Mouse (Mus musculus) kidney, embryonic 15.5 days (tissue): ENCODE measurements around the gene Nrbp1. TPM values are rescaled to one million over a fixed set of nuclear protein-coding genes. Genes with fewer than 3 reads are reported as not detected.

Source experiments
- ATAC-seq: fragments of 200-750 bp; cut with Nextera tagmentation; replicated peaks from 2 replicates; pipeline ENCODE4 v1.8.0; 2017; ENCODE audit warnings: moderate TSS enrichment; ENCODE audit not compliant: low FRiP score
- H3K27ac ChIP-seq: fragments of 300-500 bp; sonication (generic); 2 replicates; pipeline ENCODE4 v1.5.1; 2015; ENCODE audit warnings: mild to moderate bottlenecking, inconsistent platforms
- H3K27me3 ChIP-seq: fragments of 300-500 bp; sonication (generic); 2 replicates; pipeline ENCODE4 v1.6.1; 2015; ENCODE audit warnings: inconsistent platforms
- H3K36me3 ChIP-seq: fragments of 300-500 bp; sonication (generic); 2 replicates; pipeline ENCODE4 v1.6.1; 2015; ENCODE audit warnings: inconsistent platforms
- H3K4me1 ChIP-seq: fragments of 300-500 bp; sonication (generic); 2 replicates; pipeline ENCODE4 v1.6.1; 2015; ENCODE audit warnings: inconsistent platforms
- H3K4me2 ChIP-seq: fragments of 300-500 bp; sonication (generic); 2 replicates; pipeline ENCODE4 v1.6.1; 2015; ENCODE audit warnings: moderate library complexity, mild to moderate bottlenecking, inconsistent platforms
- H3K4me3 ChIP-seq: fragments of 300-500 bp; sonication (generic); replicated peaks from 2 replicates; pipeline ENCODE4 v1.5.1; 2015; ENCODE audit warnings: mild to moderate bottlenecking, inconsistent platforms
- H3K9ac ChIP-seq: fragments of 300-500 bp; sonication (generic); 2 replicates; pipeline ENCODE4 v1.6.1; 2015; ENCODE audit warnings: mild to moderate bottlenecking, inconsistent platforms
- H3K9me3 ChIP-seq: fragments of 300-500 bp; sonication (generic); replicated peaks from 2 replicates; pipeline ENCODE4 v1.6.1; 2016; ENCODE audit warnings: inconsistent platforms
- WGBS: fragments of 180-500 bp; shearing (Covaris S2); methylation state at CpG from one replicate; pipeline ENCODE4 v1.1.7; 2015; ENCODE audit warnings: mixed read lengths; 5-methylcytosine and 5-hydroxymethylcytosine counted together
- polyA plus RNA-seq: library from polyadenylated mRNA; unstranded; fragments of >200 nt; fragmentation: Nextera tagmentation; extraction: Ambion mirVana; gene quantifications from 2 replicates; pipeline ENCODE4 v1.2.1, GENCODE M21; 2015

Gene Nrbp1
- polyA plus RNA-seq, 1 experiment from 2014 or later = 171 TPM

DNA sequence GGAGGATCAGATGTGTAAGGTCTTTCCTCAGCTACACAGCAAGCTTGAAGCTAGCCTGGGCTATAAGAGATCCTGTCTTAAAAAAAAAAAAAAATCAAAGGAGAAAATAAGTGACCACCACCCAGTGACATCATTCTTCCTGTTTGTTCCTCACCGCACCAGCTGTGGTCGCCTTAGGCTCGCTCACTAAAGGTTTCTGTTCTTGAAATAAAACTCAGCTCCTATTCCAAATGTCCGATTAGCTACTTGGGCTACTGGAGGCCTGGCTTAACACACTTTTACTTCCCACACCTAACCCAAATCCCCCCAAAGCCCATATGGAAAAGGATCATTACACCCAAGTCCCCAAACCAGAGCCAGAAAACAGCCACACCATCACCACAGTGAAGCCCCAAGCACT is 47.6 kb downstream of the Nrbp1 start:
- H3K4me3 ChIP-seq = no peak overlapping the region
- no peak for ATAC-seq
- 76% methylated on average over 4 of the region's 4 CpGs for WGBS
- H3K36me3 ChIP-seq = peaks cover 48% of the 10 kb centered on the region
- H3K4me2 ChIP-seq = no peak overlapping the region
- no peak overlapping the region for H3K27ac ChIP-seq
- H3K27me3 ChIP-seq = no peaks in the 10 kb centered on the region
- H3K4me1 ChIP-seq = peaks cover 17% of the 10 kb centered on the region
- H3K9ac ChIP-seq = no peak overlapping the region
- H3K9me3 ChIP-seq = no peaks in the 10 kb centered on the region

DNA sequence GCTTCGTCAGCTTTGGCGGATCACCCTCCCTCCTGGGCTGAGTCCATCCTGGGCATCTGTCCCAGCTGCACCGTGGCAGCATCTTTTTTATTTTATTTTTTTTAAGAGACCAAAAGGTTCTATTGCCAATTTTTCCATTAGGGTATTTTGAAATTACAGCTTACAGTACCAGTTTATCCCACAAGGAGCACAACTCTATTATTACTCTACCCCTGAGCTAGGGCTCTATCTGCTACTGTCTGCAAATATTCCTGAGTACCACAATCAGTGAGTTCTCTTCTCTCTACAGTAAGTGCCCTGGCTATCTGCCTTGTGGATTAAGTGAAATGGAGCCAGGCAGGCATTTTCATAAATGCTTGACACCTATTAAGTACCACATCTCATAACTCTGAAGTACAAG is 48.0 kb downstream of the Nrbp1 start:
- no peak overlapping the region for H3K27ac ChIP-seq
- H3K4me3 ChIP-seq = no peak overlapping the region
- H3K4me2 ChIP-seq = no peak overlapping the region
- ATAC-seq = no peak
- H3K36me3 ChIP-seq = peaks cover 48% of the 10 kb centered on the region
- WGBS = 77% methylated on average over 3 of the region's 3 CpGs
- H3K4me1 ChIP-seq = peaks cover 17% of the 10 kb centered on the region
- no peak overlapping the region for H3K9ac ChIP-seq
- no peaks in the 10 kb centered on the region for H3K27me3 ChIP-seq
- no peaks in the 10 kb centered on the region for H3K9me3 ChIP-seq

GRCm38 (mm10) chr5:31289626-31290230 is 49.1 kb downstream of the Nrbp1 start:
- no peaks in the 10 kb centered on the region for H3K9me3 ChIP-seq
- H3K4me2 ChIP-seq = peak overlapping the region; percentile 77
- H3K27me3 ChIP-seq = no peaks in the 10 kb centered on the region
- H3K4me1 ChIP-seq = peaks cover 25% of the 10 kb centered on the region
- ATAC-seq = no peak
- WGBS = 79% methylated on average over 3 of the region's 3 CpGs
- H3K27ac ChIP-seq = no peak overlapping the region
- peaks cover 43% of the 10 kb centered on the region for H3K36me3 ChIP-seq
- H3K9ac ChIP-seq = peak overlapping the region; percentile 48; the same call in 1 of the 2 replicates
- peak overlapping the region; percentile 55; the same call in 1 of the 2 replicates for H3K4me3 ChIP-seq

GRCm38 (mm10) chr5:31290521-31291360 is 50.1 kb downstream of the Nrbp1 start, which contains the start of gene Ift172:
Ift172 (minus strand) TSS chr5:31291116.
- no peaks in the 10 kb centered on the region for H3K27me3 ChIP-seq
- H3K9me3 ChIP-seq = no peaks in the 10 kb centered on the region
- H3K4me1 ChIP-seq = peaks cover 32% of the 10 kb centered on the region
- peak; percentile 92 for ATAC-seq
- peaks cover 33% of the 10 kb centered on the region for H3K36me3 ChIP-seq
- H3K4me2 ChIP-seq = peak within 1 kb of the TSS; percentile 77
- H3K9ac ChIP-seq = peak within 1 kb of the TSS; percentile 48
- 2% methylated on average over 45 of the region's 45 CpGs for WGBS
- peak within 1 kb of the TSS; percentile 86 for H3K27ac ChIP-seq
- peak within 1 kb of the TSS; percentile 55 for H3K4me3 ChIP-seq

- Histone ChIP-seq H3K4me3 (peak overlapping the region; percentile 55), H3K4me2 (peak overlapping the region; percentile 77), H3K27me3 (no peaks in the 10 kb centered on the region), H3K9me3 (no peaks in the 10 kb centered on the region), H3K4me1 (peaks cover 35% of the 10 kb centered on the region), H3K36me3 (peaks cover 27% of the 10 kb centered on the region), H3K9ac (peak overlapping the region; percentile 48), H3K27ac (peak overlapping the region; percentile 86)
- WGBS = 3% methylated on average over 9 of the region's 9 CpGs
- ATAC-seq = no peak; the same call in 1 of the 2 replicates
Measured at GRCm38 (mm10) chr5:31291361-31291688, 50.7 kb downstream of the Nrbp1 start.

DNA sequence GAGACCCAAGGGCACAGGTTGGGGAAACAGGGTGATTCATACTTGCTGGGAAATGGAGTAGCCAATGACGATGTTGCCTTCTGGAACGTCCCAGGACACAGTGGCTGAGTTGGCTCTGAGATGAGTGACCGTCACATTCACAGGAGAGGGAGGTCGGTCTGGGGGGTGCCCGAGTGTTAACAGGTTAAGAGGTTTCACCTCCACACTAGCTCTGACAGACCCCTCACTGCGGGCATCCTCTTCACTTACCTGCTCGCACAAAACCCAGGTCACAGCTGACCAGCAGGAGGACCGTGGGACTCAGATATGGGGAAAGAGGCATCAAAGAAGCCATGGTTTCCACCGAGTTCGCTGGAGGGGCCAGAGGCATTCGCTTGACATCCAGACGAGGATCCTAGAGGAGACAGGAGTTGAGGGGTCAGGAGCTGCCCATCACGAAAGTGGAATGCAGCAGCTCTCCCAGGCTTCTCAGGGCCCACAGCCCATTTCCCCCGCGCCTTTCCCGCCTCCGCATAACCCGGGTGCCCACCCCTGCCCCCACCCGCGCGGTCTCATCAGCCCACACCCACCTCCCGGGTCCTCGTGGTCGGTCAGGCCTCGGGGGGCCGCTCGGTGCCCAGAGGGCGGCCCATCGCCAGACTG is 54.4 kb downstream of the Nrbp1 start:
- Histone ChIP-seq H3K27ac (peak overlapping the region; percentile 62), H3K4me1 (peaks cover 30% of the 10 kb centered on the region), H3K36me3 (peaks cover 16% of the 10 kb centered on the region), H3K4me2 (peak overlapping the region; percentile 97), H3K27me3 (peaks cover 13% of the 10 kb centered on the region), H3K9ac (peak overlapping the region; percentile 78), H3K4me3 (peak overlapping the region; percentile 86), H3K9me3 (no peaks in the 10 kb centered on the region)
- ATAC-seq = peak; percentile 40; the same call in 1 of the 2 replicates
- 4% methylated on average over 29 of the region's 29 CpGs for WGBS

- peak within 1 kb of the TSS; percentile 97 for H3K4me2 ChIP-seq
- H3K9ac ChIP-seq = peak within 1 kb of the TSS; percentile 78
- WGBS = under 1% methylated on average over 37 of the region's 46 CpGs
- peaks cover 25% of the 10 kb centered on the region for H3K4me1 ChIP-seq
- peak within 1 kb of the TSS; percentile 62 for H3K27ac ChIP-seq
- peak within 1 kb of the TSS; percentile 86 for H3K4me3 ChIP-seq
- peaks cover 16% of the 10 kb centered on the region for H3K36me3 ChIP-seq
- peaks cover 13% of the 10 kb centered on the region for H3K27me3 ChIP-seq
- peak; percentile 76 for ATAC-seq
- no peaks in the 10 kb centered on the region for H3K9me3 ChIP-seq
Measured at GRCm38 (mm10) chr5:31295606-31296141, 55.0 kb downstream of the Nrbp1 start, which contains the start of gene Fndc4. Fndc4 (minus strand) TSS chr5:31296080.

DNA sequence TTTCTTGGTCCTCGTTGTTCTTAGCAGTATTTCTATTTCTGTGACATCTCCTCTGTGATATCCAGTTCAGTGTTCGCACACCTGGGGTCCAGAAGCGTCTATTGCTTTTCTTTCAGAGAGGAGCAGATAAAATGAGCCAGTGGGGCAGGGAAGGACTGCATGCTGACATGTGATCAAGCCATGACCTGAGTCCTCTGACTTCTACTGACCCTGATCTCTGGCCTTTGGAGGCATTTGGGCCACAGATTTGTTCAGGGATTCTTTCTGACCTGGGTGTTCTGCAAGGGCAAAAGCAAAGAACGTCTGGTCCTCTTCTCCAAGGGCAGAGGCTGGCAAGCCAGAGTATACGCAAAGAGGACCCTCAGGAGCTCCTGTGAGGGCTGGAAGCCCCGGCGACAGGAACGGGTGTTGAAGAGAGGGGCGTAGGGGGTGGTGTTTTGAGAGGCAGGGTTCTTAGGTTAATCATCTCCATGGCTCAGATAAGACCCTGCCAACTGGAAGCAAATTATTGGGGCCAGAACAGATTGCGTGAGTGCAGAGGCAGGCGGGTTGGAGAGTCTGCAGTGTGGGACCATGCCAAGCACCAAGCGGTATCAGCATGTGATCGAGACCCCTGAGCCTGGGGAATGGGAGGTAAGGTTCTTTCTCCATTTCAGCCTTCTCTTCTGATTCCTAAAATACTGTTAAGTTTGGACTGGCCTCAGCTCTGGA is 56.5 kb downstream of the Nrbp1 start, which contains the start of gene Gckr:
Gene Gckr (plus strand): TSS at position 397 of the 711 bp plus-strand sequence.
- Histone ChIP-seq H3K9ac (no peak within 1 kb of the TSS), H3K4me3 (no peak within 1 kb of the TSS; the same call in 1 of the 2 replicates), H3K9me3 (no peaks in the 10 kb centered on the region), H3K36me3 (peaks cover 16% of the 10 kb centered on the region), H3K27me3 (peaks cover 13% of the 10 kb centered on the region), H3K4me2 (peak within 1 kb of the TSS; percentile 97), H3K4me1 (peaks cover 18% of the 10 kb centered on the region), H3K27ac (no peak within 1 kb of the TSS)
- 70% methylated on average over 13 of the region's 13 CpGs for WGBS
- ATAC-seq = no peak

DNA sequence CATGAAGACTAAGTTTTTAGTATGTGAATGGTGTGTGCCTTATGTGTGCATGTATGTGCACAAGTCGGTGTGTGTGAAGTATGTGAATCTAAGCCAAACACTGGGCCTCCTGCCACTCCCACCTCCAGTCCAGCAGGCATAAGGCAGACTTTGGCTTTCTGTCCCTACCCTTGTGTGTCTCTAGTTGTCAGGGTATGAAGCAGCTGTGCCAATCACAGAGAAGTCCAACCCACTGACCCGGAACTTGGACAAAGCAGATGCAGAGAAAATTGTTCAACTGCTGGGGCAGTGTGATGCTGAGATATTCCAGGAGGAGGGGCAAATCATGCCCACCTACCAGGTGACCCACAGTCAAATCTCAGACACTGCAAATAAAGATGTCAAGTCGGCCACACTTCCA is 57.3 kb downstream of the Nrbp1 start:
- Histone ChIP-seq H3K4me2 (no peak overlapping the region), H3K27me3 (peaks cover 13% of the 10 kb centered on the region), H3K9me3 (no peaks in the 10 kb centered on the region), H3K9ac (no peak overlapping the region), H3K4me1 (peaks cover 18% of the 10 kb centered on the region), H3K36me3 (peaks cover 13% of the 10 kb centered on the region), H3K4me3 (no peak overlapping the region), H3K27ac (no peak overlapping the region)
- WGBS = 73% methylated on average over 3 of the region's 3 CpGs
- no peak for ATAC-seq

DNA sequence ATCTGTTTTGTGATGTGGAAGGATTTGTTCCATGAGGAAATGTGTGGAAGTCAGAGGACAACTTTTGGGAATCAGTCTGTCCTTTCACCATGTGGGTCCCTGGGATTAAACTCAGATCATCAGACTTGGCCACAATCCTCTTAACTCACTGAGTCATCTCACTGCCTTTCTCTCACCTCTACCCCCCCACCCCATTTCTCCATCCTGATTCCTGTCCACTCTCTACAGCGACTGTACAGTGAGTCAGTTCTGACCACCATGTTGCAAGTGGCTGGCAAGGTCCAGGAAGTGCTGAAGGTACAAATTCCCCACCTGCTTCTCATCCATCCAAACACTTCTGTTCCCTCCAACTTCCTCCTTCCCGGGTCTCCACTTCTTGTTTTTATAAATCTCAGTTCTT is 57.8 kb downstream of the Nrbp1 start:
- Histone ChIP-seq H3K4me1 (peaks cover 18% of the 10 kb centered on the region), H3K9me3 (no peaks in the 10 kb centered on the region), H3K4me2 (no peak overlapping the region), H3K9ac (no peak overlapping the region), H3K27me3 (peaks cover 13% of the 10 kb centered on the region), H3K27ac (no peak overlapping the region), H3K4me3 (no peak overlapping the region), H3K36me3 (peaks cover 8% of the 10 kb centered on the region)
- WGBS = 68% methylated on average over 2 of the region's 2 CpGs
- ATAC-seq = no peak
